Mouse (Mus musculus) heart, embryonic 11.5 days (tissue): Measurements from ENCODE around the gene Sgsh. TPM values are rescaled to one million over a fixed set of nuclear protein-coding genes. Genes with fewer than 3 reads are reported as not detected.

ENCODE experiments used
- ATAC-seq: fragments of 200-750 bp; cut with Nextera tagmentation; replicated peaks from 2 replicates; pipeline ENCODE4 v1.8.0; 2017; ENCODE audit warnings: moderate library complexity; ENCODE audit not compliant: insufficient number of reproducible peaks, low FRiP score, low TSS enrichment
- H3K27ac ChIP-seq: fragments of 300-500 bp; sonication (generic); 2 replicates; pipeline ENCODE4 v1.5.1; 2014; ENCODE audit warnings: mild to moderate bottlenecking, low read depth, low read length
- H3K27me3 ChIP-seq: fragments of 300-500 bp; sonication (generic); 2 replicates; pipeline ENCODE4 v1.6.1; 2014; ENCODE audit warnings: mild to moderate bottlenecking, low read length, mixed read lengths; ENCODE audit not compliant: control insufficient read depth, insufficient read depth
- H3K36me3 ChIP-seq: fragments of 300-500 bp; sonication (generic); 2 replicates; pipeline ENCODE4 v1.6.1; 2014; ENCODE audit warnings: mild to moderate bottlenecking, low read length, moderate library complexity, mixed read lengths; ENCODE audit not compliant: control insufficient read depth, insufficient read depth
- H3K4me1 ChIP-seq: fragments of 300-500 bp; sonication (generic); 2 replicates; pipeline ENCODE4 v1.6.1; 2014; ENCODE audit warnings: low read length; ENCODE audit not compliant: control insufficient read depth, insufficient read depth
- H3K4me2 ChIP-seq: fragments of 300-500 bp; sonication (generic); 2 replicates; pipeline ENCODE4 v1.6.1; 2014; ENCODE audit warnings: mild to moderate bottlenecking, moderate library complexity
- H3K4me3 ChIP-seq: fragments of 300-500 bp; sonication (generic); 2 replicates; pipeline ENCODE4 v1.5.1; 2014; ENCODE audit warnings: low read depth, low read length
- H3K9ac ChIP-seq: fragments of 300-500 bp; sonication (generic); 2 replicates; pipeline ENCODE4 v1.6.1; 2014; ENCODE audit warnings: mild to moderate bottlenecking, low read depth, low read length, moderate library complexity
- H3K9me3 ChIP-seq: fragments of 300-500 bp; sonication (generic); replicated peaks from 2 replicates; pipeline ENCODE4 v1.6.1; 2016; ENCODE audit warnings: low read length; ENCODE audit not compliant: control insufficient read depth
- WGBS: fragments of 180-500 bp; shearing (Covaris S2); extraction: QIAGEN DNeasy Blood & Tissue Kit; methylation state at CpG from one replicate; pipeline ENCODE4 v1.1.7; 2014; ENCODE audit not compliant: insufficient replicate concordance; 5-methylcytosine and 5-hydroxymethylcytosine counted together
- polyA plus RNA-seq: library from polyadenylated mRNA; unstranded; fragments of >200 nt; fragmentation: Nextera tagmentation; extraction: Ambion mirVana; gene quantifications from 2 replicates; pipeline ENCODE4 v1.2.1, GENCODE M21; 2014

Gene Sgsh
- polyA plus RNA-seq, 1 experiment from 2014 or later, result 6.1 TPM

- Histone ChIP-seq H3K27me3 (no peaks in the 10 kb centered on the region), H3K4me1 (peaks cover 8% of the 10 kb centered on the region; the same call in 1 of the 2 replicates), H3K4me3 (no peak overlapping the region), H3K27ac (no peak overlapping the region), H3K9ac (0 out of 2 replicates have a peak overlapping the region, but pooled peaks have one; percentile 34), H3K4me2 (no peak overlapping the region), H3K9me3 (no peaks in the 10 kb centered on the region), H3K36me3 (no peaks in the 10 kb centered on the region)
- ATAC-seq, result 0 out of 2 replicates have a peak, but pooled peaks have one; percentile 12
- 72% methylated on average over 10 of the region's 10 CpGs for WGBS
Measured at GRCm38 (mm10) chr11:119338271-119339059, 16.9 kb downstream of the Sgsh start.

GRCm38 (mm10) chr11:119331970-119332369 is 23.4 kb downstream of the Sgsh start:
- Histone ChIP-seq H3K27ac (no peak overlapping the region), H3K9me3 (no peaks in the 10 kb centered on the region), H3K9ac (no peak overlapping the region), H3K4me3 (no peak overlapping the region), H3K36me3 (no peaks in the 10 kb centered on the region), H3K4me2 (no peak overlapping the region), H3K27me3 (peaks cover 14% of the 10 kb centered on the region), H3K4me1 (no peaks in the 10 kb centered on the region)
- 35% methylated on average over 3 of the region's 3 CpGs for WGBS
- no peak for ATAC-seq

- H3K27me3 ChIP-seq, result peaks cover 14% of the 10 kb centered on the region
- H3K27ac ChIP-seq, result no peak overlapping the region
- 58% methylated on average over 4 of the region's 4 CpGs for WGBS
- H3K36me3 ChIP-seq, result no peaks in the 10 kb centered on the region
- H3K9me3 ChIP-seq, result no peaks in the 10 kb centered on the region
- no peak overlapping the region for H3K4me2 ChIP-seq
- H3K4me3 ChIP-seq, result no peak overlapping the region
- no peaks in the 10 kb centered on the region for H3K4me1 ChIP-seq
- no peak overlapping the region for H3K9ac ChIP-seq
- ATAC-seq, result no peak
Measured at GRCm38 (mm10) chr11:119330592-119330991, 24.7 kb downstream of the Sgsh start.

GRCm38 (mm10) chr11:119325068-119325467 is 30.3 kb downstream of the Sgsh start:
- Histone ChIP-seq H3K27me3 (peaks cover 5% of the 10 kb centered on the region), H3K4me1 (no peaks in the 10 kb centered on the region), H3K9ac (no peak overlapping the region), H3K9me3 (0 out of 2 replicates have a peak, but pooled peaks cover 2% of the 10 kb centered on the region), H3K4me2 (no peak overlapping the region), H3K27ac (no peak overlapping the region), H3K36me3 (no peaks in the 10 kb centered on the region), H3K4me3 (no peak overlapping the region)
- WGBS, result 79% methylated on average over 1 of the region's 1 CpGs
- no peak for ATAC-seq

- no peaks in the 10 kb centered on the region for H3K4me1 ChIP-seq
- H3K27me3 ChIP-seq, result peaks cover 2% of the 10 kb centered on the region; the same call in 1 of the 2 replicates
- no peak overlapping the region for H3K4me2 ChIP-seq
- H3K36me3 ChIP-seq, result no peaks in the 10 kb centered on the region
- no peak overlapping the region for H3K9ac ChIP-seq
- ATAC-seq, result no peak
- H3K4me3 ChIP-seq, result no peak overlapping the region
- H3K27ac ChIP-seq, result no peak overlapping the region
- WGBS, result 68% methylated on average over 13 of the region's 13 CpGs
- H3K9me3 ChIP-seq, result 0 out of 2 replicates have a peak, but pooled peaks cover 2% of the 10 kb centered on the region
Measured at GRCm38 (mm10) chr11:119322521-119322920, 32.8 kb downstream of the Sgsh start.

- Histone ChIP-seq H3K4me3 (no peak overlapping the region), H3K4me1 (no peaks in the 10 kb centered on the region), H3K27me3 (no peaks in the 10 kb centered on the region), H3K9ac (no peak overlapping the region), H3K4me2 (no peak overlapping the region), H3K27ac (no peak overlapping the region), H3K9me3 (no peaks in the 10 kb centered on the region), H3K36me3 (no peaks in the 10 kb centered on the region)
- ATAC-seq, result no peak
- WGBS, result 87% methylated on average over 4 of the region's 4 CpGs
Measured at GRCm38 (mm10) chr11:119316720-119317119, 38.6 kb downstream of the Sgsh start.

- no peak overlapping the region for H3K9ac ChIP-seq
- no peaks in the 10 kb centered on the region for H3K4me1 ChIP-seq
- no peak overlapping the region for H3K4me2 ChIP-seq
- H3K36me3 ChIP-seq, result no peaks in the 10 kb centered on the region
- H3K27me3 ChIP-seq, result no peaks in the 10 kb centered on the region
- no peak overlapping the region for H3K4me3 ChIP-seq
- no peaks in the 10 kb centered on the region for H3K9me3 ChIP-seq
- ATAC-seq, result no peak
- 76% methylated on average over 17 of the region's 17 CpGs for WGBS
- H3K27ac ChIP-seq, result no peak overlapping the region
Measured at GRCm38 (mm10) chr11:119314252-119314936, 40.9 kb downstream of the Sgsh start.

- peaks cover 18% of the 10 kb centered on the region for H3K4me1 ChIP-seq
- no peak overlapping the region for H3K4me3 ChIP-seq
- H3K4me2 ChIP-seq, result no peak overlapping the region
- ATAC-seq, result no peak
- 0 out of 2 replicates have a peak, but pooled peaks cover 3% of the 10 kb centered on the region for H3K27me3 ChIP-seq
- no peak overlapping the region for H3K27ac ChIP-seq
- H3K9ac ChIP-seq, result no peak overlapping the region
- H3K36me3 ChIP-seq, result no peaks in the 10 kb centered on the region
- H3K9me3 ChIP-seq, result no peaks in the 10 kb centered on the region
- 12% methylated on average over 10 of the region's 10 CpGs for WGBS
Measured at GRCm38 (mm10) chr11:119310621-119311020, 44.7 kb downstream of the Sgsh start.
